Mouse (Mus musculus): ENCODE measurements around the gene Lactbl1.

Lactbl1 gene

GRCm38 (mm10) chr4:136622388-136622787 is at the start of gene Lactbl1:
TSS of gene Lactbl1 (plus strand) at chr4:136622621.
- no peak for DNase-seq (ENCODE audit: low read depth, low spot score)

- DNase-seq (ENCODE audit: low read depth, low spot score), result no peak
Observed at GRCm38 (mm10) chr4:136581885-136582284, 40.5 kb upstream of the Lactbl1 start.

- DNase-seq (ENCODE audit: low read depth, low spot score), result no peak
Observed at GRCm38 (mm10) chr4:136587221-136587827, 35.1 kb upstream of the Lactbl1 start.

- DNase-seq (ENCODE audit: low read depth, low spot score), result no peak
Observed at GRCm38 (mm10) chr4:136588003-136588402, 34.4 kb upstream of the Lactbl1 start.

- DNase-seq (ENCODE audit: low read depth, low spot score), result no peak
Observed at GRCm38 (mm10) chr4:136592111-136592510, 30.3 kb upstream of the Lactbl1 start.

- no peak for DNase-seq (ENCODE audit: low read depth, low spot score)
Observed at GRCm38 (mm10) chr4:136594006-136594405, 28.4 kb upstream of the Lactbl1 start.

- DNase-seq (ENCODE audit: low read depth, low spot score), result no peak
Observed at GRCm38 (mm10) chr4:136595221-136595620, 27.2 kb upstream of the Lactbl1 start.

GRCm38 (mm10) chr4:136598268-136598876 is 24.0 kb upstream of the Lactbl1 start:
- no peak for DNase-seq (ENCODE audit: low read depth, low spot score)

- peak; percentile 26 for DNase-seq (ENCODE audit: low read depth, low spot score)
Observed at GRCm38 (mm10) chr4:136599869-136600268, 22.6 kb upstream of the Lactbl1 start.

- no peak for DNase-seq (ENCODE audit: low read depth, low spot score)
Observed at GRCm38 (mm10) chr4:136600536-136600935, 21.9 kb upstream of the Lactbl1 start.

GRCm38 (mm10) chr4:136601476-136601875 is 20.9 kb upstream of the Lactbl1 start:
- no peak for DNase-seq (ENCODE audit: low read depth, low spot score)

- no peak for DNase-seq (ENCODE audit: low read depth, low spot score)
Observed at GRCm38 (mm10) chr4:136602018-136602554, 20.3 kb upstream of the Lactbl1 start.

- DNase-seq (ENCODE audit: low read depth, low spot score), result peak; percentile 81
Observed at GRCm38 (mm10) chr4:136602568-136602967, 19.9 kb upstream of the Lactbl1 start, which contains the start of gene Kdm1a. TSS of gene Kdm1a (minus strand) at chr4:136602723.

GRCm38 (mm10) chr4:136605756-136606485 is 16.5 kb upstream of the Lactbl1 start:
- DNase-seq (ENCODE audit: low read depth, low spot score), result peak; percentile 34

GRCm38 (mm10) chr4:136610387-136610856 is 12.0 kb upstream of the Lactbl1 start, which contains the start of gene Tex46:
TSS of gene Tex46 (plus strand) at chr4:136610437.
- DNase-seq (ENCODE audit: low read depth, low spot score), result no peak

GRCm38 (mm10) chr4:136613657-136614056 is 8.8 kb upstream of the Lactbl1 start:
- DNase-seq (ENCODE audit: low read depth, low spot score), result no peak

GRCm38 (mm10) chr4:136621336-136621735 is 1.1 kb upstream of the Lactbl1 start:
- DNase-seq (ENCODE audit: low read depth, low spot score), result no peak

- DNase-seq (ENCODE audit: low read depth, low spot score), result no peak
Observed at GRCm38 (mm10) chr4:136621956-136622355, 465 bp upstream of the Lactbl1 start.

- DNase-seq (ENCODE audit: low read depth, low spot score), result no peak
Observed at GRCm38 (mm10) chr4:136626590-136626989, 4.2 kb downstream of the Lactbl1 start.

GRCm38 (mm10) chr4:136631237-136631994 is 9.0 kb downstream of the Lactbl1 start:
- no peak for DNase-seq (ENCODE audit: low read depth, low spot score)

- DNase-seq (ENCODE audit: low read depth, low spot score), result no peak
Observed at GRCm38 (mm10) chr4:136635995-136636394, 13.6 kb downstream of the Lactbl1 start.
